Mouse (Mus musculus) lung, embryonic 15.5 days (tissue): Measurements from ENCODE around the gene Gm4846. TPM values are rescaled to one million over a fixed set of nuclear protein-coding genes. Genes with fewer than 3 reads are reported as not detected.

Experiments
- polyA plus RNA-seq: library from polyadenylated mRNA; unstranded; fragments of >200 nt; fragmentation: Nextera tagmentation; extraction: Ambion mirVana; gene quantifications from 2 replicates; pipeline ENCODE4 v1.2.1, GENCODE M21; 2015

The Gm4846 gene
- polyA plus RNA-seq, 1 experiment from 2014 or later: not detected

Other genes starting within 250 kb of the Gm4846 start
- gene Ildr2, start 243.4 kb downstream of the Gm4846 start, polyA plus RNA-seq: 1.2 and 1.3 TPM in 2 replicates
- gene Tada1, start 118.5 kb downstream of the Gm4846 start, polyA plus RNA-seq: 59.6 and 61.5 TPM in 2 replicates
- gene Pogk, start 87.7 kb downstream of the Gm4846 start, polyA plus RNA-seq: 10.5 and 11.3 TPM in 2 replicates
- not detected in 2 replicates for gene Gm4847, start 150.1 kb upstream of the Gm4846 start, polyA plus RNA-seq
- gene Fmo9, start 184.3 kb upstream of the Gm4846 start, polyA plus RNA-seq: not detected in 2 replicates